Mouse (Mus musculus): Measurements from ENCODE around the gene Vegfb. TPM values are rescaled to one million over a fixed set of nuclear protein-coding genes. Genes with fewer than 3 reads are reported as not detected.
A peak's percentile ranks its signal among the peaks of the same experiment; 100 is the strongest.

The Vegfb gene
- polyA plus RNA-seq, 1 experiment from 2014 or later, result 125 TPM

GRCm38 (mm10) chr19:6934195-6934977 lies 53.1 kb downstream of the Vegfb start, which contains the start of gene Kcnk4:
Kcnk4 (minus strand) TSS chr19:6934515.
- H3K27ac ChIP-seq (replicated peaks), result no peak within 1 kb of the TSS
- peak within 1 kb of the TSS; percentile 80 for H3K9ac ChIP-seq
- peak within 1 kb of the TSS; percentile 56 for H3K4me3 ChIP-seq
- 11% methylated on average over 23 of the region's 23 CpGs for WGBS
- peak within 1 kb of the TSS; percentile 86 for H3K4me2 ChIP-seq
- 0 out of 2 replicates have a peak, but pooled peaks cover 4% of the 10 kb centered on the region for H3K36me3 ChIP-seq
- peaks cover 75% of the 10 kb centered on the region for H3K27me3 ChIP-seq (replicated peaks)
- no peaks in the 10 kb centered on the region for H3K9me3 ChIP-seq
- no peak for ATAC-seq (ENCODE audit: extremely low read depth, insufficient number of reproducible peaks, low FRiP score, low TSS enrichment)
- peaks cover 14% of the 10 kb centered on the region for H3K4me1 ChIP-seq

GRCm38 (mm10) chr19:6933436-6934194 lies 53.8 kb downstream of the Vegfb start:
- H3K4me3 ChIP-seq, result peak overlapping the region; percentile 56
- peak overlapping the region; percentile 80 for H3K9ac ChIP-seq
- no peak overlapping the region for H3K27ac ChIP-seq (replicated peaks)
- peaks cover 82% of the 10 kb centered on the region for H3K27me3 ChIP-seq (replicated peaks)
- 0 out of 2 replicates have a peak, but pooled peaks cover 4% of the 10 kb centered on the region for H3K36me3 ChIP-seq
- ATAC-seq (ENCODE audit: extremely low read depth, insufficient number of reproducible peaks, low FRiP score, low TSS enrichment), result no peak
- H3K9me3 ChIP-seq, result no peaks in the 10 kb centered on the region
- peak overlapping the region; percentile 86 for H3K4me2 ChIP-seq
- H3K4me1 ChIP-seq, result peaks cover 13% of the 10 kb centered on the region
- 4% methylated on average over 58 of the region's 58 CpGs for WGBS

DNA sequence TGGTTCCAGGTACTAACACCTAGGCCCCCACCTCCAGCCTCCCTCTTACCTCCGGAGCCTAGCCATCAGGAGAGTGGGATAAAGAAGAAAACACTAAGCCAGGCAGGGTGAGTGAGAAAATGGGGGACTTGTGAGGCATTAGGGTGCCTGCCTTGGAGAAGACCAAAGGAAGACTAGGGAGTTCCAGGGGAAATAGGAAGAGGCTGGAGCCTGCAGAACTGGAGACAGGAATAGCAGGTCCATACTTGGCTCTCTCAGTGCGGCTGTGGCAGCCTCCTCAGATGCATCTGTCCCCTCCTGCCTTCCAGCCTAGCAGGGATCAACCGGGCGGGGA lies 54.4 kb downstream of the Vegfb start:
- H3K4me3 ChIP-seq, result peak overlapping the region; percentile 56
- 22% methylated on average over 4 of the region's 4 CpGs for WGBS
- H3K9me3 ChIP-seq, result no peaks in the 10 kb centered on the region
- no peak for ATAC-seq (ENCODE audit: extremely low read depth, insufficient number of reproducible peaks, low FRiP score, low TSS enrichment)
- peak overlapping the region; percentile 80; the same call in 1 of the 2 replicates for H3K9ac ChIP-seq
- H3K27me3 ChIP-seq (replicated peaks), result peaks cover 88% of the 10 kb centered on the region
- H3K4me2 ChIP-seq, result peak overlapping the region; percentile 86
- 0 out of 2 replicates have a peak, but pooled peaks cover 4% of the 10 kb centered on the region for H3K36me3 ChIP-seq
- peaks cover 13% of the 10 kb centered on the region for H3K4me1 ChIP-seq
- H3K27ac ChIP-seq (replicated peaks), result no peak overlapping the region

Other genes starting within 250 kb of the Vegfb start
- gene Rps6ka4, start 147.0 kb downstream of the Vegfb start, polyA plus RNA-seq (2015; fragmentation: Nextera tagmentation; extraction: Ambion mirVana), result 14.1 and 15.4 TPM in 2 replicates
- 0.39 and 1.3 TPM in 2 replicates for gene Ccdc88b, start 129.4 kb downstream of the Vegfb start, polyA plus RNA-seq (2015; fragmentation: Nextera tagmentation; extraction: Ambion mirVana)
- gene Trmt112, start 78.0 kb downstream of the Vegfb start, polyA plus RNA-seq (2015; fragmentation: Nextera tagmentation; extraction: Ambion mirVana), result 79.1 and 93.8 TPM in 2 replicates
- 217 and 232 TPM in 2 replicates for gene Prdx5, start 77.5 kb downstream of the Vegfb start, polyA plus RNA-seq (2015; fragmentation: Nextera tagmentation; extraction: Ambion mirVana)
- gene Esrra, start 65.8 kb downstream of the Vegfb start, polyA plus RNA-seq (2015; fragmentation: Nextera tagmentation; extraction: Ambion mirVana), result 30.4 and 33.0 TPM in 2 replicates
- 1.7 and 3.6 TPM in 2 replicates for gene Catsperz, start 62.3 kb downstream of the Vegfb start, polyA plus RNA-seq (2015; fragmentation: Nextera tagmentation; extraction: Ambion mirVana)
- 0.18 and 0.44 TPM in 2 replicates for gene Kcnk4, start 53.1 kb downstream of the Vegfb start, polyA plus RNA-seq (2015; fragmentation: Nextera tagmentation; extraction: Ambion mirVana)
- gene Bad, start 45.8 kb downstream of the Vegfb start, polyA plus RNA-seq (2015; fragmentation: Nextera tagmentation; extraction: Ambion mirVana), result 56.9 and 59.8 TPM in 2 replicates
- gene Gpr137, start 45.2 kb downstream of the Vegfb start, polyA plus RNA-seq (2015; fragmentation: Nextera tagmentation; extraction: Ambion mirVana), result 18.6 and 19.6 TPM in 2 replicates
- 82.3 and 117 TPM in 2 replicates for gene Ppp1r14b, start 12.7 kb downstream of the Vegfb start, polyA plus RNA-seq (2015; fragmentation: Nextera tagmentation; extraction: Ambion mirVana)
- gene Plcb3, start 11.2 kb downstream of the Vegfb start, polyA plus RNA-seq (2015; fragmentation: Nextera tagmentation; extraction: Ambion mirVana), result 18.1 and 18.6 TPM in 2 replicates
- gene Fkbp2, start 7.2 kb downstream of the Vegfb start, polyA plus RNA-seq (2015; fragmentation: Nextera tagmentation; extraction: Ambion mirVana), result 80.9 and 98.7 TPM in 2 replicates
- gene Dnajc4, start 4.9 kb upstream of the Vegfb start, polyA plus RNA-seq (2015; fragmentation: Nextera tagmentation; extraction: Ambion mirVana), result 33.2 and 35.6 TPM in 2 replicates
- 23.3 and 26.8 TPM in 2 replicates for gene Nudt22, start 8.5 kb upstream of the Vegfb start, polyA plus RNA-seq (2015; fragmentation: Nextera tagmentation; extraction: Ambion mirVana)
- 15.8 and 16.6 TPM in 2 replicates for gene Trpt1, start 8.5 kb upstream of the Vegfb start, polyA plus RNA-seq (2015; fragmentation: Nextera tagmentation; extraction: Ambion mirVana)
- gene Fermt3, start 31.8 kb upstream of the Vegfb start, polyA plus RNA-seq (2015; fragmentation: Nextera tagmentation; extraction: Ambion mirVana), result 7.6 and 8.1 TPM in 2 replicates
- 207 and 228 TPM in 2 replicates for gene Stip1, start 52.3 kb upstream of the Vegfb start, polyA plus RNA-seq (2015; fragmentation: Nextera tagmentation; extraction: Ambion mirVana)
- 32.0 and 32.9 TPM in 2 replicates for gene Macrod1, start 69.2 kb upstream of the Vegfb start, polyA plus RNA-seq (2015; fragmentation: Nextera tagmentation; extraction: Ambion mirVana)
- gene Flrt1, start 118.1 kb upstream of the Vegfb start, polyA plus RNA-seq (2015; fragmentation: Nextera tagmentation; extraction: Ambion mirVana), result 1.1 and 1.4 TPM in 2 replicates
- 147 and 160 TPM in 2 replicates for gene Otub1, start 218.7 kb upstream of the Vegfb start, polyA plus RNA-seq (2015; fragmentation: Nextera tagmentation; extraction: Ambion mirVana)
- 1,676 and 1,958 TPM in 2 replicates for gene Cox8a, start 230.0 kb upstream of the Vegfb start, polyA plus RNA-seq (2015; fragmentation: Nextera tagmentation; extraction: Ambion mirVana)

All from heart, embryonic 13.5 days (tissue).